Mouse (Mus musculus) forebrain, embryonic 14.5 days (tissue): ENCODE data around the gene Apon. TPM values are rescaled to one million over a fixed set of nuclear protein-coding genes. Genes with fewer than 3 reads are reported as not detected.
"Not testable (repeated sequence)": the region's sequence is repeated elsewhere in the genome, so short reads cannot be mapped to it uniquely, and the experiment has no call there.

Experiments used
- ATAC-seq: fragments of 200-750 bp; cut with Nextera tagmentation; 2 replicates; pipeline ENCODE4 v1.8.0; 2017; ENCODE audit warnings: mild to moderate bottlenecking, moderate library complexity
- DNase-seq: peaks from one replicate; pipeline ENCODE4 v3.0.0-alpha.2; 2015; ENCODE audit warnings: low spot score
- H3K27ac ChIP-seq: fragments of 300-500 bp; sonication (generic); 2 replicates; pipeline ENCODE4 v1.5.1; 2014; ENCODE audit warnings: low read depth, mild to moderate bottlenecking, control low read depth, low read length, moderate library complexity
- H3K27me3 ChIP-seq: fragments of 300-500 bp; sonication (generic); replicated peaks from 2 replicates; pipeline ENCODE4 v1.6.1; 2014; ENCODE audit warnings: low read length, control low read depth, mixed read lengths; ENCODE audit not compliant: control insufficient read depth, insufficient read depth
- H3K36me3 ChIP-seq: fragments of 300-500 bp; sonication (generic); 2 replicates; pipeline ENCODE4 v1.6.1; 2014; ENCODE audit warnings: low read length, control low read depth; ENCODE audit not compliant: control insufficient read depth, insufficient read depth
- H3K4me1 ChIP-seq: fragments of 300-500 bp; sonication (generic); 2 replicates; pipeline ENCODE4 v1.6.1; 2014; ENCODE audit warnings: antibody characterized with exemption, low read length, control low read depth; ENCODE audit not compliant: control insufficient read depth, insufficient read depth
- H3K4me2 ChIP-seq: fragments of 300-500 bp; sonication (generic); 2 replicates; pipeline ENCODE4 v1.6.1; 2014; ENCODE audit warnings: mild to moderate bottlenecking, control low read depth, low read length
- H3K4me3 ChIP-seq: fragments of 300-500 bp; sonication (generic); 2 replicates; pipeline ENCODE4 v1.5.1; 2014; ENCODE audit warnings: low read depth, low read length, control low read depth
- H3K9ac ChIP-seq: fragments of 300-500 bp; sonication (generic); 2 replicates; pipeline ENCODE4 v1.6.1; 2014; ENCODE audit warnings: mild to moderate bottlenecking, low read length, control low read depth, moderate library complexity
- H3K9me3 ChIP-seq: fragments of 300-500 bp; sonication (generic); replicated peaks from 2 replicates; pipeline ENCODE4 v1.6.1; 2016; ENCODE audit warnings: low read length, control low read depth, mixed read lengths; ENCODE audit not compliant: control insufficient read depth
- WGBS: fragments of 180-500 bp; shearing (Covaris S2); extraction: QIAGEN DNeasy Blood & Tissue Kit; methylation state at CpG from one replicate; pipeline ENCODE4 v1.1.7; 2014; 5-methylcytosine and 5-hydroxymethylcytosine counted together
- polyA plus RNA-seq: library from polyadenylated mRNA; unstranded; fragments of >200 nt; fragmentation: Nextera tagmentation; extraction: Ambion mirVana; gene quantifications from 2 replicates; pipeline ENCODE4 v1.2.1, GENCODE M21; 2014

The Apon gene
- polyA plus RNA-seq, 1 experiment from 2014 or later: not detected

DNA sequence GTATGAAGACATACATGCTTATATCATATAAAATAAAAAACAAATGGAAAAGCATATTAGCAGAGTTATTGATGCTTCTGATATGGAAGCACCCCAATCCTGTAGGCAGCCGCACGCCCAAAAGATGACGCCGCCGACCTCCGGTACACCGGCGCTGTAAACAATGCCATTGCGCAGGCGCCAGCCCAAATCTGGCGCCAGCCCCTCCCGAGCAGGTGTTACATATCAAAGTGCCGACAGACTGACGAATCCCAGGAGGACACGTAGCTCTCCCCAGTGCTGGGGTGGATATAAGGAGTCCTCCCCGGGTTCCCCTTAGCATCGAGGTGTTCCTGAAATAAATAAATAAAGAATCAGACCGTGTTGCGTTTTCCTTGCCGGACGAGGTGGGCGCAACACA, 8.4 kb downstream of the Apon start:
- no peaks in the 10 kb centered on the region for H3K36me3 ChIP-seq
- no peak overlapping the region for H3K9ac ChIP-seq
- H3K4me1 ChIP-seq: no peaks in the 10 kb centered on the region
- H3K27ac ChIP-seq: no peak overlapping the region
- no peak for ATAC-seq
- 85% methylated on average over 22 of the region's 22 CpGs for WGBS
- no peaks in the 10 kb centered on the region for H3K9me3 ChIP-seq
- no peaks in the 10 kb centered on the region for H3K27me3 ChIP-seq
- H3K4me3 ChIP-seq: no peak overlapping the region
- no peak overlapping the region for H3K4me2 ChIP-seq
- DNase-seq: no peak

DNA sequence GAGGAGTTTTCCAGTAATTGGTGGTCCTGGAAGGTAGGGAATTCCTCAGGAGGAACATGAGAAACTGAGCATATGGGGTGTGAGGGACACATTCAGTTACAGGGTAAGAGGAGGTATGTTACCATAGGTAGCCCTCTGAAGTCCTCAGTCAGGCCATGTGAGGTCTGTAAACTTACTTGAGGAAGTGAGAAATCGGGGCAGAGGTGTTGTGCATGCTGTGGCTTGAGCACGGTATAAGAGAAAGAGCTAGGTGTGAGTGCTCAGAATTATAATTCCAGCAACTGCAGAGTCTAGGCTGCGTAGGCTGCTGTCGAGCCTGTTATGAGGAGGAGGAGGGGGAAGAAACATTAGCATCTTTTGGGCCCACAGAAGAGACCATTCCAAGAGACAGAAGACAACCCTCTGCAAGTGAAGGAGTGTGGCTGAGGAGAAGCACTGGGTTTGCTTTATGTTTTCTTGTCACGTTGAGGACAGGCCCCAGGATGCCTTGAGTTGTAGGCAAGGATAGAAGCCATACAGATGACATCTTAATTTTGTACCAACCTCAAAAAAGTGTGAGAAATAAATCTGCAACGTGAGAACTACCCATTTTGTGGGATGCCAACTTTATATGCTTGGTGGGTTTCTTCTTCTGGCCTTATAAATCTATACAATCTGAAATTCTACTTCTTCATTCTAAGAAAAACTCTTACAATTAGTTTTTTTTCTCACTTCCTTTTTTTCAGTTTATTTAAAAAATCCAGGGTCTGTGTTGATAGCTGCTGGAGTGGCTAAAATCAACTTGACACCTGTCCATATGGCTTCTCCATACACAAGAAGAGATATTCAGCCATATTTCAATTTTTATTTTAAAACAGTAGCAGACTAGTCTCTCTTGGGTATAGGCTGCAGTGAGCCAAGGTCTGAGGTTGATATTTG, 9.8 kb downstream of the Apon start:
- Histone ChIP-seq H3K4me2 (no peak overlapping the region), H3K27ac (no peak overlapping the region), H3K27me3 (no peaks in the 10 kb centered on the region), H3K4me3 (no peak overlapping the region), H3K4me1 (no peaks in the 10 kb centered on the region), H3K9me3 (no peaks in the 10 kb centered on the region), H3K36me3 (no peaks in the 10 kb centered on the region), H3K9ac (no peak overlapping the region)
- ATAC-seq (no peak), DNase-seq (no peak)
- WGBS: 79% methylated on average over 6 of the region's 6 CpGs

DNA sequence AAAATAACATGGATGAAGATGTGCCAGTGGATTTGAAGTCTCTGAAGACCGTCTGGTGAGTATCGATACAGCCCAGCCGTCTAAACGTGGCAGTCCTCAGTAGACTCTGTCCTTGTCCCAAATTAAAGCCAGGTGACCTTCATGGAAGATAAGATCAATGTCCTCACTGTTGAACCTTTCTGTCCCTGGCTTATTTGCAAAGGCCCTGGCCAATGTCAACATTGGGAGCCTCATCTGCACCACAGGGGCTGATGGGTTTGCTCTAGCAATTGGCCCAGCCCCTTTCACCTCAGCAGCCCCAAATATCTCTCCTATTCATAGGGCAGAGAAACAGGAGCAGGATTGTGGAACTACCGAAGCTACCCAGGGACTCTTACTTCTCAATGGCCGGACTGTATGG, 14.5 kb downstream of the Apon start, which contains the start of gene Apof:
Apof (plus strand) TSS at position 301 of the 400 bp plus-strand sequence.
- Histone ChIP-seq H3K36me3 (no peaks in the 10 kb centered on the region), H3K4me1 (0 out of 2 replicates have a peak, but pooled peaks cover 2% of the 10 kb centered on the region), H3K27me3 (no peaks in the 10 kb centered on the region), H3K4me3 (no peak within 1 kb of the TSS), H3K27ac (no peak within 1 kb of the TSS), H3K9ac (no peak within 1 kb of the TSS), H3K9me3 (no peaks in the 10 kb centered on the region), H3K4me2 (no peak within 1 kb of the TSS)
- 83% methylated on average over 6 of the region's 6 CpGs for WGBS
- ATAC-seq: no peak
- DNase-seq: no peak

DNA sequence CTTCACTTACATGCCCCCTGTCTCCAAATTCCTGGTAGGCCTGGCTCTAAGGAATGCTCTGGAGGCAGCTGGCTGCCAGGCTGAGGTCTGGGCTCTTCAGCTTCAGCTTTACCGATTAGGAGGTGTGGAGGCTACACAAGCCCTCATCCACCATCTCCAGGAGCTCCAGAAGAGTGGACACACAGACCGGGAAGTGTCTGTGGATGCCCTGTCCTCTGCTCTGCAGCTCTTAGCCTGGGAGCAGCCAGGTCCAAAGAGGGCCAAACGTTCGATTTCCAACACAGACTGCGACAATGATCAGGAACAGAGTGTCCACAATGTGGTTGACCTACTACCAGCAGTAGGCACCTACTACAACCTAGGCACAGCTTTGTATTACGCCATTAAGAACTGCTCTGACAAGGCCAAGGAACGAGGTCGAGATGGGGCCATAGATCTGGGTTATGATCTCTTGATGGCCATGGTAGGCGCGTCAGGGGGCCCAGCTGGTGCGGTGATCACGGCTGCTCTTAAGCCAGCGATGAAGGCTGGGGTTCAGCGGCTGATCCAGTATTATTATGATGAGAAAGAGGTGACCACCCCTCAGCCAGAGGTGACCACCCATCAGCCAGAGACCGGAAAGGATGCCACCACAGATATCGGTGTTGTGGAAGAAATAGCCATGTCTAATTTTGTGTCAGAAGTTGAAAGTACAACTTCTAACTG, 15.5 kb downstream of the Apon start:
- Histone ChIP-seq H3K27me3 (no peaks in the 10 kb centered on the region), H3K9ac (no peak overlapping the region), H3K9me3 (no peaks in the 10 kb centered on the region), H3K4me1 (0 out of 2 replicates have a peak, but pooled peaks cover 2% of the 10 kb centered on the region), H3K4me3 (no peak overlapping the region), H3K36me3 (no peaks in the 10 kb centered on the region), H3K4me2 (no peak overlapping the region), H3K27ac (no peak overlapping the region)
- WGBS: 91% methylated on average over 16 of the region's 16 CpGs
- no peak for DNase-seq
- no peak for ATAC-seq

DNA sequence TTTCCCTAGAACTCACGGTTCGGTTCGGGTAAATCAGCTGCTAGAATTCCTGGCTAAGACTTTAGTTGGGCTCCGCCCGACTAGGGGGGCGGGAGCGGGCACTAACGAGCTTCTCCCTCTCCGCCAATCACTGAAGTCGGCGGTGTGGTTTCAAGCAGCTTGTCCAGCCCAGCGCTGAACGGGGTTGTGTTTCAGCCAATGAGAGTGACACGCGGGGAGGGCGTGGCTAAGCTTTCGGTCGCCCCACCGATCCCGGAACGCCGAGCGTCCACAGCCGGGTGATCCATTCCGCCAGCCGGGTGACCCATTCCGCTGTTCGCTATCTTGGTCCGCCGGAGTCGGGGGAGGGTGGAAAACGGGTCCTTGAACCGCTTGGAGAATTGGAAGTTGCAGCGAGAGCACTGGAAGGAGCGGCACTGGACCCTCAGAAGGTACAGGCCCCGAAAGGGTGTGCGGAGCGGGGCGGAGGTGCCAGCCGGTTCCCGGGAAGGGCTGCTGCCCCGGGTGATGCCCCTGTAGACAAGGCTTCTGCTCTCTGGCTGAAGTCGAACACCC, 16.5 kb downstream of the Apon start, which contains the start of gene Stat2:
Stat2 (plus strand) TSS at position 273 of the 555 bp plus-strand sequence.
- Histone ChIP-seq H3K36me3 (no peaks in the 10 kb centered on the region), H3K27ac (peak within 1 kb of the TSS; percentile 36; the same call in 1 of the 2 replicates), H3K4me1 (0 out of 2 replicates have a peak, but pooled peaks cover 2% of the 10 kb centered on the region), H3K27me3 (no peaks in the 10 kb centered on the region), H3K9ac (peak within 1 kb of the TSS; percentile 66), H3K4me2 (peak within 1 kb of the TSS; percentile 63), H3K4me3 (peak within 1 kb of the TSS; percentile 60), H3K9me3 (no peaks in the 10 kb centered on the region)
- DNase-seq: peak; percentile 98
- under 1% methylated on average over 43 of the region's 43 CpGs for WGBS
- ATAC-seq: peak; percentile 100

DNA sequence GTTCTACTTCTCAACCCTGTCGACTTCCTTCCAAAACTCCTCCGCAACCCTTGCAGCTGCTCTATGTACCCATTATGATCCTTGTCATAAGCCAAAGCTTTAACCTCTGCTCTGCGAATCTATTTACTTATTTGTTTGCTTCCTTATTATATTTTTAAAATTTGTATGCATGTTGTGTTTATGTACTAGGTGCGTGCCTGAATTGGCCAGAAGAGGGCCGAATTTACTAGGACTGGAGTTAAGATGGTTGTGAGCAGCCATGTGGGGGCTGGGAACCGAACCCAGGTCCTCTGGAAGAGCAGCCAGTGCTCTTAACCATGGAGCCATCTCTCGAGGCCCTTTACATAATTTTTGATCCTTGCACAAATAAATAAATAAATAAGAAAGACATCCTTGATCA, 17.0 kb downstream of the Apon start:
- H3K4me1 ChIP-seq: 0 out of 2 replicates have a peak, but pooled peaks cover 2% of the 10 kb centered on the region
- DNase-seq (no peak), ATAC-seq (no peak)
- 43% methylated on average over 7 of the region's 7 CpGs for WGBS
- peak overlapping the region; percentile 60 for H3K4me3 ChIP-seq
- no peaks in the 10 kb centered on the region for H3K27me3 ChIP-seq
- H3K36me3 ChIP-seq: no peaks in the 10 kb centered on the region
- peak overlapping the region; percentile 66 for H3K9ac ChIP-seq
- H3K4me2 ChIP-seq: peak overlapping the region; percentile 63
- H3K9me3 ChIP-seq: no peaks in the 10 kb centered on the region
- H3K27ac ChIP-seq: 0 out of 2 replicates have a peak overlapping the region, but pooled peaks have one; percentile 6

DNA sequence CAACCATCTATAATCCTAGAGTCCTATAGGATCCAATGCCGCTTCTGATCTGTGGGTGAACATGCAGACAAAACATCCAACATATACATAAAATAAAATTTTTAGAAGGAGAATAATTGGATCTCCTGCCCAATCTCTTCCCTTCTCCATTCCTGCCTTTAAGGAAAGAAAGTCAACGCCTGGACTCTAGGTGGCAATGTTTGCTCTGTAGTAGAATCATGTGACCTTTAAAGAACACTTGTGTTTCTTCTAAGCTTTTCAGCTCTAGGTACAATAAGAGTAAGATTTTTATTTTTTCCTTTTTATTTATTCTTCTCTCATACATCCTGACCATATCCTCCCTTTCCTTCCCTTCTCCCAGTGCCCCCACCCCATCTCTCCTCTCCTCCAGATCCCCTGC, 18.0 kb downstream of the Apon start:
- no peaks in the 10 kb centered on the region for H3K9me3 ChIP-seq
- H3K9ac ChIP-seq: no peak overlapping the region
- ATAC-seq (no peak), DNase-seq (no peak)
- H3K36me3 ChIP-seq: peaks cover 4% of the 10 kb centered on the region; the same call in 1 of the 2 replicates
- no peak overlapping the region for H3K4me3 ChIP-seq
- WGBS: 72% methylated on average over 2 of the region's 2 CpGs
- no peaks in the 10 kb centered on the region for H3K27me3 ChIP-seq
- H3K4me1 ChIP-seq: 0 out of 2 replicates have a peak, but pooled peaks cover 2% of the 10 kb centered on the region
- H3K4me2 ChIP-seq: no peak overlapping the region
- no peak overlapping the region for H3K27ac ChIP-seq

DNA sequence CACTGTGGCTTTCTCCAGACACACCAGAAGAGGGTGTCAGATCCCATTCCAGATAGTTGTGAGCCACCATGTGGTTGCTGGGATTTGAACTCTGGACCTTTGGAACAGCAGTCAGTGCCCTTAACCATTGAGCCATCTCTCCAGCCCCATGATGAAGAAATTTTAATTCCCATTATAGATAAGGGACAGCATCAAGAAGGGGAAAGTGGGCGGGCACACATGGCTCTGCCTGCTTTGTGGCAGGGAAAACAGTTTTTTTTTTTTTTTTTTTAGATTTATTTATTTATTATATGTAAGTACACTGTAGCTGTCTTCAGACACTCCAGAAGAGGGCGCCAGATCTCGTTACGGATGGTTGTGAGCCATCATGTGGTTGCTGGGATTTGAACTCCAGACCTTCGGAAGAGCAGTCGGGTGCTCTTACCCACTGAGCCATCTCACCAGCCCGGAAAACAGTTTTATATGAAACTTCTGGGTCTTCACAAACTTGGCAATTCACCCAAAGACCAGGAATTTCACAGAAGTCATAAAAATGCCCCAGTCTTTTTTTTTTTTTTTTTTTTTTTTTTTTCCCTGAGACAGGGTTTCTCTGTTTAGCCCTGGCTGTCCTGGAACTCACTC, 19.0 kb downstream of the Apon start:
- DNase-seq, H3K4me3 ChIP-seq, H3K9me3 ChIP-seq, H3K4me2 ChIP-seq, ATAC-seq, H3K4me1 ChIP-seq, H3K9ac ChIP-seq, H3K27ac ChIP-seq, H3K27me3 ChIP-seq: not testable (repeated sequence)
- H3K36me3 ChIP-seq: peaks cover 11% of the 10 kb centered on the region; the same call in 1 of the 2 replicates
- 93% methylated on average over 4 of the region's 7 CpGs for WGBS
